Mouse (Mus musculus) bone marrow macrophage, adult 2 months (primary cell): ENCODE data around the gene Etl4. TPM values are rescaled to one million over a fixed set of nuclear protein-coding genes. Genes with fewer than 3 reads are reported as not detected.
"Not testable (repeated sequence)": the region's sequence is repeated elsewhere in the genome, so short reads cannot be mapped to it uniquely, and the experiment has no call there.

ENCODE experiments used
- H3K27ac ChIP-seq: 2 replicates; pipeline ENCODE4 v1.5.1; 2012; ENCODE audit warnings: low read depth, low read length; ENCODE audit not compliant: insufficient read depth
- H3K4me1 ChIP-seq: 2 replicates; pipeline ENCODE4 v1.6.1; 2012; ENCODE audit warnings: low read length; ENCODE audit not compliant: control insufficient read depth, insufficient read depth
- H3K4me3 ChIP-seq: 2 replicates; pipeline ENCODE4 v1.5.1; 2012; ENCODE audit warnings: mild to moderate bottlenecking, low read length, moderate library complexity; ENCODE audit not compliant: insufficient read depth
- CTCF ChIP-seq: IDR thresholded peaks from 2 replicates; pipeline ENCODE4 v1.5.1; 2012; ENCODE audit warnings: low read depth, mild to moderate bottlenecking, low read length, moderate library complexity
- POLR2A ChIP-seq: IDR thresholded peaks from 2 replicates; pipeline ENCODE4 v1.6.1; 2012; ENCODE audit warnings: mild to moderate bottlenecking, low read depth, low read length, borderline replicate concordance
- polyA plus RNA-seq: library from polyadenylated mRNA; stranded (reverse); fragments of >200 nt; gene quantifications from 2 replicates; pipeline ENCODE4 v1.2.4, GENCODE M21; 2012; ENCODE audit not compliant: missing spikeins, insufficient read depth, insufficient read length

The Etl4 gene
- polyA plus RNA-seq, 1 experiment = 7.3 TPM

- no peak overlapping the region for H3K27ac ChIP-seq
- TF ChIP-seq POLR2A = no peak
- TF ChIP-seq CTCF = no peak
- no peaks in the 10 kb centered on the region for H3K4me1 ChIP-seq
- no peak overlapping the region for H3K4me3 ChIP-seq
Measured at GRCm38 (mm10) chr2:20167073-20167472, 257.5 kb downstream of the Etl4 start.

GRCm38 (mm10) chr2:20167566-20167965 lies 258.0 kb downstream of the Etl4 start:
- TF ChIP-seq CTCF (no peak), POLR2A (no peak)
- H3K4me3 ChIP-seq = no peak overlapping the region
- no peak overlapping the region for H3K27ac ChIP-seq
- no peaks in the 10 kb centered on the region for H3K4me1 ChIP-seq

- Histone ChIP-seq H3K27ac (no peak overlapping the region), H3K4me3 (no peak overlapping the region), H3K4me1 (no peaks in the 10 kb centered on the region)
- TF ChIP-seq POLR2A = no peak
- no peak for TF ChIP-seq CTCF
Measured at GRCm38 (mm10) chr2:20168156-20168555, 258.6 kb downstream of the Etl4 start.

- not testable (repeated sequence) for H3K27ac ChIP-seq, H3K4me3 ChIP-seq, H3K4me1 ChIP-seq
Measured at GRCm38 (mm10) chr2:20176456-20177184, 267.0 kb downstream of the Etl4 start.

GRCm38 (mm10) chr2:20177236-20177635 lies 267.7 kb downstream of the Etl4 start:
- not testable (repeated sequence) for H3K4me3 ChIP-seq, H3K4me1 ChIP-seq, H3K27ac ChIP-seq

GRCm38 (mm10) chr2:20180561-20180960 lies 271.0 kb downstream of the Etl4 start:
- H3K27ac ChIP-seq, H3K4me3 ChIP-seq, H3K4me1 ChIP-seq: not testable (repeated sequence)

- H3K4me3 ChIP-seq, H3K27ac ChIP-seq, H3K4me1 ChIP-seq: not testable (repeated sequence)
Measured at GRCm38 (mm10) chr2:20187223-20187622, 277.6 kb downstream of the Etl4 start.

- Histone ChIP-seq H3K4me1 (no peaks in the 10 kb centered on the region), H3K27ac (no peak overlapping the region), H3K4me3 (no peak overlapping the region)
- no peak for TF ChIP-seq CTCF
- no peak for TF ChIP-seq POLR2A
Measured at GRCm38 (mm10) chr2:20203011-20203410, 293.4 kb downstream of the Etl4 start.

GRCm38 (mm10) chr2:20206647-20207046 lies 297.1 kb downstream of the Etl4 start:
- Histone ChIP-seq H3K4me1 (no peaks in the 10 kb centered on the region), H3K27ac (no peak overlapping the region), H3K4me3 (no peak overlapping the region)
- TF ChIP-seq CTCF = no peak
- no peak for TF ChIP-seq POLR2A

- TF ChIP-seq CTCF (no peak), POLR2A (no peak)
- Histone ChIP-seq H3K4me1 (no peaks in the 10 kb centered on the region), H3K4me3 (no peak overlapping the region), H3K27ac (no peak overlapping the region)
Measured at GRCm38 (mm10) chr2:20208683-20209194, 299.2 kb downstream of the Etl4 start.

GRCm38 (mm10) chr2:20209359-20209758 lies 299.8 kb downstream of the Etl4 start:
- H3K27ac ChIP-seq = no peak overlapping the region
- H3K4me3 ChIP-seq = no peak overlapping the region
- no peak for TF ChIP-seq POLR2A
- no peak for TF ChIP-seq CTCF
- no peaks in the 10 kb centered on the region for H3K4me1 ChIP-seq
